Mouse (Mus musculus) MN1 (cell line): ENCODE data around the gene Spry1.
"Not testable (repeated sequence)": the region's sequence is repeated elsewhere in the genome, so short reads cannot be mapped to it uniquely, and the experiment has no call there.

Experiments used
- DNase-seq: peaks from one replicate; pipeline ENCODE4 v3.0.0-alpha.2; 2016; ENCODE audit warnings: low spot score

Spry1 gene

GRCm38 (mm10) chr3:37639690-37640089, at the start of gene Spry1:
Gene Spry1 (plus strand): TSS chr3:37639947.
- no peak for DNase-seq

- DNase-seq: no peak
Observed at GRCm38 (mm10) chr3:37595721-37596120, 44.0 kb upstream of the Spry1 start.

GRCm38 (mm10) chr3:37596519-37596918, 43.2 kb upstream of the Spry1 start:
- DNase-seq: no peak

GRCm38 (mm10) chr3:37597200-37597599, 42.5 kb upstream of the Spry1 start:
- DNase-seq: no peak

GRCm38 (mm10) chr3:37599641-37600040, 40.1 kb upstream of the Spry1 start:
- not testable (repeated sequence) for DNase-seq

GRCm38 (mm10) chr3:37602356-37602755, 37.4 kb upstream of the Spry1 start:
- no peak for DNase-seq

- DNase-seq: no peak
Observed at GRCm38 (mm10) chr3:37602890-37603289, 36.9 kb upstream of the Spry1 start.

GRCm38 (mm10) chr3:37603541-37603940, 36.2 kb upstream of the Spry1 start:
- no peak for DNase-seq

- no peak for DNase-seq
Observed at GRCm38 (mm10) chr3:37604976-37605875, 34.5 kb upstream of the Spry1 start.

GRCm38 (mm10) chr3:37605876-37606238, 33.9 kb upstream of the Spry1 start:
- DNase-seq: no peak

- no peak for DNase-seq
Observed at GRCm38 (mm10) chr3:37608926-37609325, 30.8 kb upstream of the Spry1 start.

GRCm38 (mm10) chr3:37610670-37611069, 29.1 kb upstream of the Spry1 start:
- no peak for DNase-seq

- no peak for DNase-seq
Observed at GRCm38 (mm10) chr3:37613722-37614121, 26.0 kb upstream of the Spry1 start.

GRCm38 (mm10) chr3:37614878-37615650, 24.7 kb upstream of the Spry1 start:
- DNase-seq: no peak

- no peak for DNase-seq
Observed at GRCm38 (mm10) chr3:37616586-37617547, 22.9 kb upstream of the Spry1 start.

- DNase-seq: no peak
Observed at GRCm38 (mm10) chr3:37632246-37632645, 7.5 kb upstream of the Spry1 start.

- no peak for DNase-seq
Observed at GRCm38 (mm10) chr3:37632751-37633150, 7.0 kb upstream of the Spry1 start.

GRCm38 (mm10) chr3:37634648-37635047, 5.1 kb upstream of the Spry1 start:
- no peak for DNase-seq

GRCm38 (mm10) chr3:37636921-37637320, 2.8 kb upstream of the Spry1 start:
- DNase-seq: no peak

- DNase-seq: no peak
Observed at GRCm38 (mm10) chr3:37640162-37640721, 495 bp downstream of the Spry1 start.

- no peak for DNase-seq
Observed at GRCm38 (mm10) chr3:37640810-37641209, 1.1 kb downstream of the Spry1 start.
